Mouse (Mus musculus) R1 (cell line): ENCODE measurements at regions not wholly inside any gene's neighbourhood (a gene's known extent, or its start where the extent isn't known, plus 50 kb on each side); places are given as distances from the start of the nearest gene placed in this dataset.

Source experiments
- DNase-seq: peaks from one replicate; pipeline ENCODE4 v3.0.0-alpha.2; 2018; ENCODE audit warnings: low read depth, low spot score

GRCm38 (mm10) chrX:64080717-64081116 lies 71.3 kb downstream of the Gm6760 start:
- no peak for DNase-seq

DNA sequence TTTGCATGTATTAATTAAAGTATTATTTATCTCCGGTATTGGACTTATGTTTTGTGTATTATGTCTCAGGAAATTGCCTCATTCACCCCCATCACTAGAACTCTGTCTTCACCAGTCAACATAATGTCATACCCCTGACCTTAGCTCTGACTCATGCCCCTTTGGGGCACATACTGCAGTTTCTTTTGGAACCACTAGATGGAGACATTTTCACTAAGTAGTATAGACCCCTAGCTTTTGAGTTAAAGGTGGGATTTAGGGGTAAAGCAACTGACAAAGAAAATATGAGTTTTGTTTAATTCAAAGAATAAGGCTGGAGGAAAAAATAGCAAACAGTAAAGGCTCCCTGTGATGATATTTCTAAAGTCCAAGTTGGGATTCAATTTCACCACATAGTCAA lies 93.6 kb downstream of the Gm6760 start:
- peak; percentile 3 for DNase-seq

GRCm38 (mm10) chrX:64056776-64057175 lies 95.2 kb downstream of the Gm6760 start:
- DNase-seq = no peak
